Mouse (Mus musculus): ENCODE measurements around the gene Pde4d.

Pde4d gene

DNA sequence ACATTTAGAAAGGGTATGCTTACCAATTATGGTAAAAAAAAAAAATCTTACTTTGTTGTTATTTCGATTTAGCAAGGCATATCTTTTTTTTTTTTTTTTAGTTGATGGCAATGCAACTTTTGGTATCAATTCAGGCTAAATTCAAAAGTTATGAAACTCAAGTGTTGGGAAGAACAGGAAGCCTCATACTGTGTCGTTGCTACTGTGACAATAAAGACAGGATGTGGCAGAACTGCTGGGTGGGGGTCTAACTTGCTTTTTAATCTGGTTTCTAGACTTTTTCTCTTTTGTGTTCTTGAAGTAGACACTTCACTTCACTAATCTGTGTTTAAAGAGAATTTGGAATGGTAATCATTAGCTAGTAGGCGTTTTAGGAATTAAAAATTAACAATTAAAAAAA lies 147.2 kb downstream of the Pde4d start:
- no peak for DNase-seq (ENCODE audit: low spot score in 2 of 2)

GRCm38 (mm10) chr13:108598673-108599072 lies 148.9 kb downstream of the Pde4d start:
- no peak for DNase-seq (ENCODE audit: low spot score in 2 of 2)

GRCm38 (mm10) chr13:108599186-108599900 lies 149.6 kb downstream of the Pde4d start:
- no peak for DNase-seq (ENCODE audit: low spot score in 2 of 2)

DNA sequence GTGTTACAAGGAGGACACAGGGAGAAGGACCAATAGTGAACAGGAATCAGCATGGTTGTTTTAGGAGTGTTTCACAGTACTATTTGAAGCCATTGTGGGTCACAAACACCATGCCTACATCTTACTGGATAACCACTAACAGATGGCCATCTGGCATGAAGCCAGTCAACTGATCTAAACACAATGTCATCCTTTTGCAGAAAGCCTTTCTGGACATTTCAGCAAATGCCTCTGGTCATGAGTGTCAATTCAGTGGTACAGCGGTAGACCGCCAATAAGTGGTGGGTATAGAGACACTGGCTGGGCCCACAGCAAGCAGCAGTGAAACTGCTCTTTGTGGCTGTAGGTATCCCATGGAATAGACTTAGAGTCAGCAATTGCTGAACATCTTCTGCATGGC lies 151.3 kb downstream of the Pde4d start:
- no peak for DNase-seq (ENCODE audit: low spot score in 2 of 2)

DNA sequence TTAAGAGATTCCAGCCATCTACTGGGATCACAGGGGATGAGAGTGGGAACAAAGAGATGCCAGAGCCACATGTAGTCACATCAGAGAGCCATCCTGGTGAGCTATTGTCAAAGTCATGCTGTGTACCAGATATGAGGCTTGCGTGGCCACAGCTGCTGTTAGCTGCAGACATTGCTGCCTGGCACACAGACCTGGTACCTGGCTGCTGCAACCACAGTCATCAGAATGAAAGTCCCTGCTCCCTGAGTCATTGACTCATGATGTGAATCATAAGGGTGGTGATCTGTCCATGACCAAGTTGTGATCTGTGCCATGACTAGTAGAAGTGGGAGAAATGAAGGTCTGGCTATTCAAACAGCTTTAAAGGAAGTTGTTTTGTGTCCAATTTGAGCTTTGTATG lies 153.8 kb downstream of the Pde4d start:
- no peak for DNase-seq (ENCODE audit: low spot score in 2 of 2)

DNA sequence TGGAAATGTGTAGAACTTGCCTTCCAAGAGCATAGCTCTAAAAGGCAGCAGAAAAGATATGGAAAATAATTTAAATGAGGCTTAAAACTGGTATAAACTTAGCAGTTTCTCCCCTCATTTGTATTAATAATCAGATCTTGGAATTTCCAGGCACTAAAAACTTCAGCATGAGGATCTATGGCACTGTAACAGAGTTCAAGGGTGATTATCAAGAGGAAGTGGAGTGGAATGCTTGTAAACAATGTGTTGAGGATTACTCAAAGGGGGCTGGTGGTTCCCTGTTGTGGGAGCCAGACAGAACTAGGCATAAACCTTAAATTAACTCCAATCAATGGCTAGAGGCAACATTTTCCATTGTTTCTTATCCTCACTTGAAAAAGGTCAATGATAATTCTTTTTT lies 154.5 kb downstream of the Pde4d start:
- DNase-seq (ENCODE audit: low spot score in 2 of 2) = no peak

DNA sequence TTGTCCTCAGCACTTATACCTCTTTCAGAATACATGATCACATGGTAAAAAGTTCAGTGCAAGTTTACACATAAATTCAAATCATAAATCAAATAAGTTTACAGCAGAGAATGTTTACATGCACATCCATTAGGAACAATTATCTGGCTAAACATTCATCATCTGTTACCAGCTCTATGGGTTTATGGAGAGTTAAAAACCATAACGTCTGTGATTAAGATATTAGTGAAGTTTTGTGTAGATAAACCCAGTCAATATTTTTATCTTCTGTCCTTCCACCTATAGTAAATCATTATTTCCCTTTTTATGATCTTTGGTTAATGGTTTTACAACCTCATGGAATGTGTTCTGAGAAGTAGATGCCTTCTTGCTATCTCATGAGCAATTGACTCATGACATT lies 168.5 kb downstream of the Pde4d start:
- no peak for DNase-seq (ENCODE audit: low spot score in 2 of 2)

DNA sequence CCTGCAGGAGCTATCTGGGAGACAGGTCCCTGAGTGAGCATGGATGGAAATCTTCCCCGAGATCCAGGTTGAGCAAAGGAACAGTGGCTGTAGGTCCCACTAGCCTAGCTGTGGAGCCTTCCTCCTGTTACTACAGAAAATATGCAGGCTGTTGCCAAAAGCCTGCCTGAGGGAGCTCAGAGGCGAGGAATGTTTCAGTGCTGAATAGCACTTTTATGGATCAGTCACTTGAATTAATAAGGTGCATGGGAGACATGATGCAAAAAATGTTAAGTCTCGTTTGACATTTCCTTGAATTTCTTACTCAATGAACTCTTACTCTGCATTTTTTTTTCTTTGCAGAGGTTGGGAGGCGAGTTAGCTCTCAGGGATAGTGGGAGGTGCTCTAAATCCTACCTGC lies 172.9 kb downstream of the Pde4d start:
- no peak for DNase-seq (ENCODE audit: low spot score in 2 of 2)

DNA sequence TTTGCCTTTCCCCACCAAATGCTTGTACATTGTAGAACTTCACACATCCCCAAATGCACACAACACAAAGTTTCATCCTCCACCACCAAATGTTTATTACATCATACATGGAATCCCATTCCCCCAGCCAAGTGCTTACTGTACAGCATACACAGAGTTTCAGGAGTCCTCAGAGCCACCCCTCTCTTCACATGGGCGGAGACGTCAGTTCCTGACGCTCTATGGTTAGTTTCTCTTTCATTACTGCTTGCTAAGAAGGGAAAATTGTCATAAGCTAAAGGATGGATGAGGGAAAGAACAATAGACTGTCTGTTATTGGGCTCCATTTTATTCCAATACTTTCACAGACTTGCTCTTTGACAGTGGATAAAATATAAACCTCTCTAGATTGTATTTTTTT lies 174.2 kb downstream of the Pde4d start:
- DNase-seq (ENCODE audit: low spot score in 2 of 2) = no peak

GRCm38 (mm10) chr13:108626166-108626565 lies 176.4 kb downstream of the Pde4d start:
- DNase-seq (ENCODE audit: low spot score in 2 of 2) = no peak

DNA sequence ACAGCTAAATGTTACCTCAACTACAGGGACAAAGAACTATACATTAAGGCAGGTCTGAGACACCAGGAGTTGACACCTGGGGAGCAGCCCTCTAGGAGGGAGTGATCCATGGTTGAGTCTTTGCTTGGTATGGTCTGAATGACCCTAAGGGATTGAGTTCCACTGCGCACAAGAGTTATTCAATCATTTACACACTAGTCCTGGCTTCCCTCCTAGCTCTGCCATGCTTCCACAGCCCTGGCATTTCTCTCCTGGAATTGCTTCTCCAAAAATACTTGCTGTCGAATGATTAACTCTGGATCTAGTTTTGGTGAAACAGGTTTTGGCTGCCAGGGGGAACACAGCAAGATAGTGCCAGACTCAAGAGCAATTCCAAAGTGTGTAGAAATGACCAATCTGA lies 178.8 kb downstream of the Pde4d start:
- no peak for DNase-seq (ENCODE audit: low spot score in 2 of 2)

DNA sequence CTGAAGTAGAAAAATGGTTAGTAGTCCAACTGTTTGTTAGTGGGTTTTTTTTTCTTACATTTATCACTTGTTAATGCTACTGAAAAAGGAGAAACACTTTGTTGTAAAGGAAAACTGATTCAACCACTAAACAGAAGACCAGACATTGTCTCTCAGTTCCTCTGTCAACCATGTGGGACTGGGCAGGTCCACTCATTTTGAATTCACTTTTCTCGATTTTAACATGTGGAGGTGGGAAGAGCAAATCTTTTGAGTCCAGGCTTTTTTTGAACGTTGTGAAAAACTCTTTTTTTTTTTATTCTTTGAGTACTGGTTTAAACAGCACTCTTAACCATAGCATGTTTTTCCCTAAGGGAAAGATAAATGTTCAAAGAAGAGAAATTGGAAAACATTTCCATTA lies 180.8 kb downstream of the Pde4d start:
- DNase-seq (ENCODE audit: low spot score in 2 of 2) = no peak

GRCm38 (mm10) chr13:108631222-108631621 lies 181.5 kb downstream of the Pde4d start:
- no peak for DNase-seq (ENCODE audit: low spot score in 2 of 2)

DNA sequence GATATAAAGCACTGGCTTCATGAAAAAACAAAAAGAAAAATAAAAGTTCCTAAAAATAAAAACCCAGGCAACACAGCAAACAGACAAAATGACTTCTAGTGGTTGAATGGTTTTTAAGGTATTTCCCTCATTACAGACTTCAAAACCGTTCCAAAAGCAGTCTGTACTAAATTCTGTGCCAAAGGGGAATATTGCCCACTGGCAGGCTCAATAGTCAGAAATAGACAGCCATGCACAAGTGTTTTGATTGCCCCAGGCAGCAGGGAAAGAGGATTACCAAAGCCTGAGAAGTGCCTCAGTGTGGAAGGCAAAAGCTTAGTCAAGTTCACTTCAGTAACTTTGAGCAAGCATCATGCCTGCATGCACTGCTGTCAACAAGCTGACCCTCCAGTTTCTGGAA lies 186.8 kb downstream of the Pde4d start:
- no peak for DNase-seq (ENCODE audit: low spot score in 2 of 2)

DNA sequence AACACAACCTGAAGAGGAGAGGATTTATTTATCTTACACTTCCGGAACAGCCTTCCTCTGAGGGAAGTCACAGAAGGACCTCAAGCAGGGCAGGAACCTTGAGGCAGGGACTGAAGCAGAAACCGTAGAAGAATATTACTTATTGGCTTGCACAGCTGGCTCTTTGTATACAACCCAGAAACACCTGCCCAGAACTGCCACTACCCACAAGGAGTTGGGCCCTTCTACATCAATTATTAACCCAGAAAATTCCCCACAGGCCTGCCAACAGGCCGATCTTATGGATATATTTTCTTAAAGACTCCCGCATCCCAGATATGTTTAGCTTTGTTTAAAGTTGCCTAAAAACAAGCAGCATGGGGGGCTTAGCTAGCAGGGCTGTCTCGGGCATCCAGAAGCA lies 192.5 kb downstream of the Pde4d start:
- DNase-seq (ENCODE audit: low spot score in 2 of 2) = no peak

- DNase-seq (ENCODE audit: low spot score in 2 of 2) = no peak
Measured at GRCm38 (mm10) chr13:108646801-108647200, 197.1 kb downstream of the Pde4d start.

DNA sequence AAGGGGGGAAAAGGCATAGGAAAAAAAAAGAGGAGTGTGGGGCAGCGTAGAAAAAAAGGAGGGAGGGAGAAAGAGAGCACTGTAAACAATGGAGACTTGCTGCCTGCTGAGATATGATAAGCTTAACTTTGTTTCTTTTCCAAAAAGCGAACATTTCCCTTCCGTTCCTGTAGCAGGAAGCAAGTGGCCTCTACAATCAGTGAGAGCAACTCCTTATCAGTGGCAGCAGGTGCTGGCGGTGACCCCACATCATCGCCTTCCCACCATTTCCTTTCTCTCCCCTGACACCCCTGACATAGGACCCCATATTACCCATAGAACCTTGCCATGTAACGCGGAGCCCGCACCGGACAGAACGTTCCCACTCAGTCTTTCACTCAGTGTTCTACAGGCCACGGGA lies 197.5 kb downstream of the Pde4d start:
- DNase-seq (ENCODE audit: low spot score in 2 of 2) = no peak

DNA sequence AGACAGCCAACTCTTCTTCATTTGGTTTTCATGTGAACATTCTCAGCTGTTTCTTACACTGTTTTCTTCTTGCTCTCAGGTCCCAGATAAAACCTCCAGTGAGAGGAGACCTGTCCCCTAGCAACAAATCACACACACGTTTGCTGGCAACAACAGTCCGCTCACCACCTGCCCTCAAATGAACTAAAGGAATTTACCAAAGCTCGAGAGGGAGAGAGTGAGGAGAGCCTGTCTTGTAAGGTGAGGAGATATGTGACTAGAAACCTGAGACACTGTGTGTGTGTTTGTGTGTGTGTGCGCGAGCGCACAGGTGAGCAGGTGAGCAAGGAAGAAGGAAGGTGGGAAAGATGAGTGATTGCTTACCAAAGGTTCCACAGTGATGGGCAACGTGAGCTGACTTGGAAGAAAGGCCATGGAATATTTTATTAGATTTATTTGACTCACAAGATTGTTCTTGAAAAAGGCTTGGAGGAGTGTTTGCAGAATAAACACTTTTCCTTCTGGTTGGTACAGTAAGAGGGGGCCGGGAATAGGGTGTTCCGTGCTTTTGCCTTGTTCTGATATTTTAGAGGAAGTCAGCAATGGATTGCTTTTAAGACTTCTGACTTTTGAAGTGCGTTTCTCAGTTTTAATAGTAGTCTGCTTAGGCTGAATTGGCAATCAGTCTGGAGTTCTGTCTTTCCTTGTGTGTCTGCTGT lies 204.4 kb downstream of the Pde4d start:
- DNase-seq (ENCODE audit: low spot score in 2 of 2) = no peak

GRCm38 (mm10) chr13:108666579-108666978 lies 216.8 kb downstream of the Pde4d start:
- no peak for DNase-seq (ENCODE audit: low spot score in 2 of 2)

GRCm38 (mm10) chr13:108667077-108667476 lies 217.3 kb downstream of the Pde4d start:
- no peak for DNase-seq (ENCODE audit: low spot score in 2 of 2)

DNA sequence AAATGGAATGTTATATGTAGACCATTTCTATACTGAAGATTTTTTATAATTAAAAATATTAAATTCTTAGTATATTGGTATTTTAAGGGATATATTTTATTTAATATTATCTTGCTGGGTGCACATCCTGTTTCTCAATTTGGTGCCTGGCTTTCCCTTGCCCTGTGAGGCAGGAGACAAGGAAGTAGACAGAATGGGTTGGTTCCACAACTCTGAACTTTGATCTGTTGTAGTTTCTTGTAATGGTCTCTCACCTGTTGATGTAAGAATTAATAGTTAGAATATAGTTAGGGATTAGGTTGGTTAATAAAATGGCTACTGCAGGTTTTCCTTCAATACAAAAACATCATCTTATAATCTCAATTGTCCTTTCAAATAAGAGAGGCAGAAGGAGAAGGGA lies 227.3 kb downstream of the Pde4d start:
- no peak for DNase-seq (ENCODE audit: low spot score in 2 of 2)

- no peak for DNase-seq (ENCODE audit: low spot score in 2 of 2)
Measured at GRCm38 (mm10) chr13:108683018-108683417, 233.3 kb downstream of the Pde4d start.

GRCm38 (mm10) chr13:108685817-108686216 lies 236.1 kb downstream of the Pde4d start:
- DNase-seq (ENCODE audit: low spot score in 2 of 2) = no peak

- DNase-seq (ENCODE audit: low spot score in 2 of 2) = no peak
Measured at GRCm38 (mm10) chr13:108686262-108686661, 236.5 kb downstream of the Pde4d start.

All from frontal cortex, postnatal 10 days (tissue).